Mouse (Mus musculus) small intestine, adult 2 months (tissue): Measurements from ENCODE around the gene 1600014C23Rik. TPM values are rescaled to one million over a fixed set of nuclear protein-coding genes. Genes with fewer than 3 reads are reported as not detected.
A peak's percentile ranks its signal among the peaks of the same experiment; 100 is the strongest.

Experiments used
- H3K27ac ChIP-seq: fragments of 200-500 bp; 2 replicates; pipeline ENCODE4 v1.5.1; 2012; ENCODE audit warnings: low read depth, low read length, control low read depth, inconsistent platforms; ENCODE audit not compliant: insufficient read depth
- H3K27me3 ChIP-seq: fragments of 200-500 bp; 2 replicates; pipeline ENCODE4 v1.6.1; 2012; ENCODE audit warnings: mild to moderate bottlenecking, moderate library complexity, low read length, inconsistent platforms; ENCODE audit not compliant: control insufficient read depth, insufficient read depth
- H3K36me3 ChIP-seq: fragments of 200-500 bp; 2 replicates; pipeline ENCODE4 v1.6.1; 2012; ENCODE audit warnings: mild to moderate bottlenecking, low read length, control low read depth, inconsistent platforms; ENCODE audit not compliant: control insufficient read depth, insufficient read depth
- H3K4me1 ChIP-seq: fragments of 200-500 bp; 2 replicates; pipeline ENCODE4 v1.6.1; 2012; ENCODE audit warnings: low read length, inconsistent platforms, mixed read lengths; ENCODE audit not compliant: control insufficient read depth, insufficient read depth, insufficient read length
- H3K4me3 ChIP-seq: fragments of 200-500 bp; 2 replicates; pipeline ENCODE4 v1.5.1; 2012; ENCODE audit warnings: low read depth, mild to moderate bottlenecking, control low read depth, inconsistent platforms, low read length, moderate library complexity
- CTCF ChIP-seq: fragments of 200-500 bp; IDR thresholded peaks from 2 replicates; pipeline ENCODE4 v1.5.1; 2012; ENCODE audit warnings: low read depth, mild to moderate bottlenecking, control low read depth, inconsistent platforms, low read length, moderate library complexity, mixed read lengths; ENCODE audit not compliant: insufficient replicate concordance, insufficient read length; ENCODE audit errors: extremely low read depth
- POLR2A ChIP-seq: fragments of 200-500 bp; IDR thresholded peaks from 2 replicates; pipeline ENCODE4 v1.6.1; 2012; ENCODE audit warnings: low read depth, mild to moderate bottlenecking, control low read depth, inconsistent platforms, low read length, moderate library complexity
- WGBS: fragments of 180-500 bp; shearing (Covaris S2); methylation state at CpG from one replicate; pipeline ENCODE4 v1.1.7; 2018; 5-methylcytosine and 5-hydroxymethylcytosine counted together
- polyA plus RNA-seq: library from polyadenylated mRNA; depleted of rRNA; stranded (reverse); fragments of >200 nt; gene quantifications from 2 replicates; pipeline ENCODE4 v1.2.3, GENCODE M21; 2012; rRNA removed

The 1600014C23Rik gene
- not detected in 2 replicates for polyA plus RNA-seq

DNA sequence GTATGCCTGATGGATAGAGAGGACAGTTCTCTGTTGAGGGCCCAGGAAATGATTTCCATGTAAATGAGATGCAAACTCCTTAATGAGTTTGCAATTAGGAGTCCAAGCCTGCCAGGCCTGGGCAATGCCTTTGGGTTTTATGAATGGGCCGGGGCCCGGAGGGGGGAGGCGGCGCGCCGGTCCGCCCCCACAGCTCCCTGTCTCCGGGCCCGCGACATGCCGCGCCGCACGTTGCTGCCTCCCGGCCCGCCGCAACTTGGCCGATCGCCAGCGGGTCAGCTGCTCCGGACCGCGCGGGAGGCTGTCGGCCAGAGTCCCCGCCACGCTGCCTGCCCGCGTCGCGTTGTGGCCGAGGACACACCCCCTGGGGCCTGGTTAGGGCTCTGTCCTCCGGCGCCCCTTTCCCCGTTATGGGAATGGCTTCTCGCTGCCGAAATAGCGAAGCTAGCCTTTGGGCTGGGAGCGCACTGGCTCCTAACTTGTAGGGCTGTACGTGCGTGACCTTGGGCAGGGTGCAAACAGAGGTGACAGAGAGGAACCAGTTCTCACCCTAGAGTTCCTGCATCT lies at the start of gene 1600014C23Rik:
1600014C23Rik (minus strand) TSS at position 110 of the 567 bp plus-strand sequence.
- 4% methylated on average over 41 of the region's 41 CpGs for WGBS
- peaks cover 18% of the 10 kb centered on the region for H3K4me1 ChIP-seq
- H3K27me3 ChIP-seq, result no peaks in the 10 kb centered on the region; the same call in 1 of the 2 replicates
- no peak for TF ChIP-seq CTCF
- TF ChIP-seq POLR2A, result no peak
- H3K36me3 ChIP-seq, result no peaks in the 10 kb centered on the region
- no peak within 1 kb of the TSS for H3K27ac ChIP-seq
- H3K4me3 ChIP-seq, result peak within 1 kb of the TSS; percentile 43

DNA sequence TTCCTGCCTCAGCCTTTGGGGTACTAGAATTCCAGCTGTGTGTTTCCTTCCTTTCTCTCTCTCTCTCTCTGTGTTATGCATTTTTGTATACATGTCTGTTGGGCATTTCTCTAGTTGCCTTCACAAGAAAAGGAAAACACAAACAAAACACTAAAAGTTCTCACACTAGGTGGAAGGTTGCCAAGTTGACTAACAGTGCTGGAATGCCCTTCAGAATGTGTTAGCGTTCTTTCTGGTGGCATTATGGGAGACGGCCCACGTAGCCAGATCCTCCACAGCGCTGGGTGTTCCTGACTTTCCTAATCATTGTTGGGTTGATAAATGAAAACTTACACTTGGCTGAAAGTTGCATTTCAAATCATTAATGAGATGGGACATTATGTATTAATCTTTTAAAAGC lies 44.8 kb upstream of the 1600014C23Rik start:
- H3K4me3 ChIP-seq, result no peak overlapping the region
- H3K4me1 ChIP-seq, result peaks cover 2% of the 10 kb centered on the region; the same call in 1 of the 2 replicates
- H3K27me3 ChIP-seq, result no peaks in the 10 kb centered on the region
- 80% methylated on average over 4 of the region's 4 CpGs for WGBS
- no peak overlapping the region for H3K27ac ChIP-seq
- TF ChIP-seq CTCF (no peak), POLR2A (no peak)
- H3K36me3 ChIP-seq, result no peaks in the 10 kb centered on the region

- Histone ChIP-seq H3K27ac (no peak overlapping the region), H3K36me3 (no peaks in the 10 kb centered on the region), H3K27me3 (no peaks in the 10 kb centered on the region), H3K4me1 (peaks cover 4% of the 10 kb centered on the region; the same call in 1 of the 2 replicates), H3K4me3 (no peak overlapping the region)
- TF ChIP-seq POLR2A, result no peak
- no peak for TF ChIP-seq CTCF
- 85% methylated on average over 6 of the region's 6 CpGs for WGBS
These were observed 43.8 kb upstream of the 1600014C23Rik start for GRCm38 (mm10) chr17:45777431-45777830.

- no peaks in the 10 kb centered on the region for H3K36me3 ChIP-seq
- no peaks in the 10 kb centered on the region for H3K27me3 ChIP-seq
- WGBS, result 57% methylated on average over 8 of the region's 8 CpGs
- H3K4me3 ChIP-seq, result no peak overlapping the region
- H3K4me1 ChIP-seq, result peaks cover 6% of the 10 kb centered on the region; the same call in 1 of the 2 replicates
- TF ChIP-seq CTCF (no peak), POLR2A (no peak)
- H3K27ac ChIP-seq, result no peak overlapping the region
These were observed 42.5 kb upstream of the 1600014C23Rik start for GRCm38 (mm10) chr17:45776185-45776584.

DNA sequence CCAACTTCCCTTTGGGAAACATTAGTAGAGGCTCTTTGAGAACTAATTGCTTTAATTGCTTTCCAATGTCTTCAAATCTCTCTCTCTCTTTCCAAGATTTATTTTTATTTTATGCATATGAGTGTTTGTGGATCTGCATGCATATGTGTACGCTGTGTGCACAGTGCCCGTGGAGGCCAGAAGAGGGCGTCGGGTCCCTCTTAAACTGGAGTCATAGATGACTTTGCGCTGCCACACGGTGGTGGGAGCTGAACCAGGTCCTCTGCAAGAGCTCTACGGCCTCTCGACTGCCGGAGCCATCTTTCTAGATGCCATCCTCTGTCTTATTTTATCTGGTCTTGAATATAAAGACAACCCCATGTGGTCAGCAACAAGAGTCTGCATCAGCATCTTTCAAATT lies 41.8 kb upstream of the 1600014C23Rik start:
- H3K4me1 ChIP-seq, result peaks cover 6% of the 10 kb centered on the region; the same call in 1 of the 2 replicates
- no peaks in the 10 kb centered on the region for H3K36me3 ChIP-seq
- H3K4me3 ChIP-seq, result no peak overlapping the region
- 93% methylated on average over 9 of the region's 9 CpGs for WGBS
- H3K27me3 ChIP-seq, result no peaks in the 10 kb centered on the region
- 0 out of 2 replicates have a peak, but pooled peaks have one; percentile 13 for TF ChIP-seq CTCF
- no peak for TF ChIP-seq POLR2A
- H3K27ac ChIP-seq, result no peak overlapping the region

- Histone ChIP-seq H3K27me3 (no peaks in the 10 kb centered on the region), H3K36me3 (no peaks in the 10 kb centered on the region), H3K4me1 (peaks cover 10% of the 10 kb centered on the region), H3K4me3 (no peak overlapping the region), H3K27ac (no peak overlapping the region)
- TF ChIP-seq CTCF (no peak), POLR2A (no peak)
- 76% methylated on average over 3 of the region's 3 CpGs for WGBS
These were observed 38.9 kb upstream of the 1600014C23Rik start for GRCm38 (mm10) chr17:45772566-45772965.

- WGBS, result 44% methylated on average over 8 of the region's 8 CpGs
- H3K36me3 ChIP-seq, result no peaks in the 10 kb centered on the region
- TF ChIP-seq CTCF (no peak), POLR2A (no peak)
These were observed 38.5 kb upstream of the 1600014C23Rik start for GRCm38 (mm10) chr17:45772096-45772495.

More at GRCm38 (mm10) chr17:45772096-45772495, 38.5 kb upstream of the 1600014C23Rik start:
- Histone ChIP-seq H3K4me1 (peaks cover 10% of the 10 kb centered on the region), H3K4me3 (no peak overlapping the region), H3K27ac (no peak overlapping the region), H3K27me3 (no peaks in the 10 kb centered on the region)
